Mouse (Mus musculus): Measurements from ENCODE around the gene Tmem150a. TPM values are rescaled to one million over a fixed set of nuclear protein-coding genes. Genes with fewer than 3 reads are reported as not detected.

The Tmem150a gene
- polyA plus RNA-seq, 1 experiment = 8.7 TPM

DNA sequence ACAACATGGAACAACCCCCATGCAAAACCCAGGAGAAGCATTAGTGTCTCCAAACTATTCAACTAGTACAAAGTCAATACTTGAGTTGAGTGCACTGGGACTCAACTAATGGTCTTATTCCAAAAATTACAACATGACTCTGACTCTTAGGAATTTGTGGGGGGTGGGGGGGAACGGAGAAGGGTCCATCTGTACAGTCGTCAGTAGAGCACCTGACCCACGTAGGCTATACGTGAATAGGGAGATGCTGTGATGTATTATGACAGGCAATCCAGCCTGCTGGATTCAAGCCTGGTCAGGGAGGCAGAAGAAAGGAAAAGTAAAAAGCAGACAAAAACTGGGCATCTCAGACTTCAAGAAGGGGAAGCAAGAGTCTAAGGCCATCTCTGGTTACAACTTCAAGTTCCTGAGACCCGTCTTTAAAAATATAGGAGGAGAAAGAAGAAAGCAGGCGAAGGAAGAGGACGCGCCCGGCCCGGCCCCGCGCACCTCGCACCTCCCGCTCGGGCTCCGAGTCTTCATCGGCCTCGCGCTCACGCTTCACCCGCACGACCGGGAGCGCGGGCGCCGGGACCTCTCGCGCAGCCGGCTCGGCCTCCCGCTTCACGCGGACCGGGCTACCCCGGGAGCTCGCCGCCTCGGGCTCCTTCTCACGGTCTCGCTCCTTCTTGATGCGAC is 10.7 kb upstream of the Tmem150a start:
- H3K36me3 ChIP-seq (ENCODE audit: control insufficient read depth, insufficient read depth, low read length) = no peaks in the 10 kb centered on the region; the same call in none of the 2 replicates

DNA sequence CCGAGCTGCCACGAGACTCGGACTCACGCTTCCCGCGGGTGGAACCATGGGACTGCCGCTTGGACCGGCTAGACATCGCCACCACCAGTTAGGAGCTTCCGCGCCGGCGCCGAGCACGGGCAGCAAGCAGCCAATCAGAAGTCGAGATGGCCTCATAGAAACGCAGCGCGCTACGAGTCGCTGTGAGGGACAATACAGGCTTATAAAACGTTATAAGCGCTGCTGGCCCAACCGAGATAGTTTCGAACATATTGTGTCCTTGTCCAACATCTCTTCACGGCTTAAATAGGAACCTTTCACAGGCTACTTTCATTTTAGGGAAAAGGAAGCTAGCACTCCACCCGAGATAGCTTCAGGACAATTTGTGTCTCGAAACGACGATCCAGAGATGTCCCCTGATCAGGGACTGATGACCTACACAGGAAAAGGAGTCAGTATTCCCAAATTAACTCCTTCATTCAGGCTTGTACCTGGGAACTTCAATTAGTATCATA is 10.1 kb upstream of the Tmem150a start, which contains the start of gene Usp39:
Usp39 (minus strand) TSS at position 111 of the 494 bp plus-strand sequence.
- no peaks in the 10 kb centered on the region; the same call in none of the 2 replicates for H3K36me3 ChIP-seq (ENCODE audit: control insufficient read depth, insufficient read depth, low read length)
- no peaks in the 10 kb centered on the region; the same call in 1 of the 2 replicates for H3K4me1 ChIP-seq (ENCODE audit: control insufficient read depth, insufficient read depth, low read length)
- no peaks in the 10 kb centered on the region for H3K27me3 ChIP-seq (ENCODE audit: control insufficient read depth, insufficient read depth, low read length)
- TF ChIP-seq CTCF (IDR thresholded peaks at IDR 0.05; ENCODE audit: control insufficient read depth, insufficient read depth, insufficient replicate concordance, low read depth, low read length) = no peak
- TF ChIP-seq POLR2A (IDR thresholded peaks at IDR 0.05; ENCODE audit: control insufficient read depth, low read depth, low read length) = peak; percentile 86
- H3K4me3 ChIP-seq (ENCODE audit: control insufficient read depth, low read depth, low read length) = peak within 1 kb of the TSS; percentile 96
- peak within 1 kb of the TSS; percentile 95 for H3K27ac ChIP-seq (ENCODE audit: control insufficient read depth, insufficient read depth, low read depth, low read length)

More for the DNA sequence above, 10.7 kb upstream of the Tmem150a start:
- H3K27ac ChIP-seq (ENCODE audit: control insufficient read depth, insufficient read depth, low read depth, low read length) = peak overlapping the region; percentile 95
- no peaks in the 10 kb centered on the region for H3K27me3 ChIP-seq (ENCODE audit: control insufficient read depth, insufficient read depth, low read length)
- H3K4me1 ChIP-seq (ENCODE audit: control insufficient read depth, insufficient read depth, low read length) = no peaks in the 10 kb centered on the region; the same call in 1 of the 2 replicates
- H3K4me3 ChIP-seq (ENCODE audit: control insufficient read depth, low read depth, low read length) = peak overlapping the region; percentile 96
- TF ChIP-seq POLR2A (IDR thresholded peaks at IDR 0.05; ENCODE audit: control insufficient read depth, low read depth, low read length) = no peak

GRCm38 (mm10) chr6:72345633-72346032 is 9.6 kb upstream of the Tmem150a start:
- Histone ChIP-seq H3K4me3 (ENCODE audit: control insufficient read depth, low read depth, low read length) (peak overlapping the region; percentile 58; the same call in 1 of the 2 replicates), H3K27me3 (ENCODE audit: control insufficient read depth, insufficient read depth, low read length) (no peaks in the 10 kb centered on the region), H3K36me3 (ENCODE audit: control insufficient read depth, insufficient read depth, low read length) (peaks cover under 1% of the 10 kb centered on the region), H3K27ac (ENCODE audit: control insufficient read depth, insufficient read depth, low read depth, low read length) (no peak overlapping the region; the same call in 1 of the 2 replicates), H3K4me1 (ENCODE audit: control insufficient read depth, insufficient read depth, low read length) (no peaks in the 10 kb centered on the region; the same call in 1 of the 2 replicates)
- TF ChIP-seq CTCF (IDR thresholded peaks at IDR 0.05; ENCODE audit: control insufficient read depth, insufficient read depth, insufficient replicate concordance, low read depth, low read length) (no peak), POLR2A (IDR thresholded peaks at IDR 0.05; ENCODE audit: control insufficient read depth, low read depth, low read length) (no peak)

GRCm38 (mm10) chr6:72346261-72346660 is 9.0 kb upstream of the Tmem150a start:
- H3K27ac ChIP-seq (ENCODE audit: control insufficient read depth, insufficient read depth, low read depth, low read length) = no peak overlapping the region
- TF ChIP-seq CTCF (IDR thresholded peaks at IDR 0.05; ENCODE audit: control insufficient read depth, insufficient read depth, insufficient replicate concordance, low read depth, low read length) = no peak
- TF ChIP-seq POLR2A (IDR thresholded peaks at IDR 0.05; ENCODE audit: control insufficient read depth, low read depth, low read length) = no peak
- H3K36me3 ChIP-seq (ENCODE audit: control insufficient read depth, insufficient read depth, low read length) = peaks cover 4% of the 10 kb centered on the region
- H3K27me3 ChIP-seq (ENCODE audit: control insufficient read depth, insufficient read depth, low read length) = no peaks in the 10 kb centered on the region
- no peaks in the 10 kb centered on the region; the same call in 1 of the 2 replicates for H3K4me1 ChIP-seq (ENCODE audit: control insufficient read depth, insufficient read depth, low read length)
- peak overlapping the region; percentile 54 for H3K4me3 ChIP-seq (ENCODE audit: control insufficient read depth, low read depth, low read length)

DNA sequence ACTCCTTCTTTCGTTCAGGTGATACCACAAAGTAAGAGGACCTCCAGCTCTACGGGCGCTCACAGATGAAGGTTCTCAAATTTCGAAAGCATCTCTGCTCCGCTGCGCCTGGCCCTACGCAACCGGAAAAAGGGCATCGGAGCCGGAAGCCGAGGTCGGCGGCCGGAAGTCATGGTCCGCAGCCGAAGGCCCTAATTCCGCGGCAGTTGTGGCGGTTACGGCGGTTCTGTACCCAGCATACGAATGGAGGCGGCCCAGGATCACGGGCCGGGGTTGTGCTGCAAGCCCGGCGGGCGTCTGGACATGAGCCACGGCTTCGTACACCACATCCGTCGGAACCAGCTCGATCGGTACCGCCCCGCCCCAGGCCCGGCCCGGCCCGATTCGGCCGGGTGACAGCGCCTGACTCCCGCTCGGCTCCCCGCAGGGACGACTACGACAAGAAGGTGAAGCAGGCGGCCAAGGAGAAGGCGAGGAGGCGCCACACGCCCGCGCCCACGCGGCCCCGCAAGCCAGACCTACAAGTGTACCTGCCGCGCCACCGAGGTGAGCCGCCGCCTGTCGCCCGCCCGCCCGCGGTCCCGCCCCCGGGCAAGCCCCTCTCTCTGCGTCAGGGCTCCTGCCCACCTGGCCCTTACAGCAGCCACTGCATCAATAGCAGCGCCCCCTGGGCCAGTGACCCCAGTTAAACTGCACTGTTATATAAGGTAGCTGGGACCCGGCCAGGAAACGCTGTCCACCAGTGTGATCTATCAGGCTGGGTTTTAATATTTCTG is 7.9 kb upstream of the Tmem150a start, which contains the start of gene 0610030E20Rik:
0610030E20Rik (plus strand) TSS at position 152 of the 776 bp plus-strand sequence.
- Histone ChIP-seq H3K4me1 (ENCODE audit: control insufficient read depth, insufficient read depth, low read length) (no peaks in the 10 kb centered on the region; the same call in 1 of the 2 replicates), H3K27me3 (ENCODE audit: control insufficient read depth, insufficient read depth, low read length) (no peaks in the 10 kb centered on the region), H3K36me3 (ENCODE audit: control insufficient read depth, insufficient read depth, low read length) (peaks cover 4% of the 10 kb centered on the region), H3K27ac (ENCODE audit: control insufficient read depth, insufficient read depth, low read depth, low read length) (peak within 1 kb of the TSS; percentile 94), H3K4me3 (ENCODE audit: control insufficient read depth, low read depth, low read length) (peak within 1 kb of the TSS; percentile 83)
- TF ChIP-seq CTCF (IDR thresholded peaks at IDR 0.05; ENCODE audit: control insufficient read depth, insufficient read depth, insufficient replicate concordance, low read depth, low read length) = no peak
- TF ChIP-seq POLR2A (IDR thresholded peaks at IDR 0.05; ENCODE audit: control insufficient read depth, low read depth, low read length) = peak; percentile 78

DNA sequence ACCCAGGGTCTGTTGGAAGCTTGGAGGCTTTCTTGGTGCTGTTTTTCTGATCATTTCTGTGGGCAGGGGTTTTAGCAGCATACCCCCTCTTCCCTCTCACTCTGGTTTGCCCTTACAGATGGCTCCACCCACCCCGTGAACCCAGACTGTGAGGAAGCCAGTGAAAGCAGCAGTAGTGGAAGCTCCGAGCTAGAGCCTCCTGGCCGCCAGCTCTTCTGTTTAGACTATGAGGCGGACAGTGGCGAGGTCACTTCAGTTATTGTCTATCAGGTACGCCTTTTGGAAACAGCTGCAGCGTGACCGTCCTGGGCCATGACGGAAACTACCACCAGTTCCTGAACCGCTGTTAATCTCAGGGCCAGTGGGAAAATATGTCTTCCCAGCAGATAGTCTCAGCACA is 6.8 kb upstream of the Tmem150a start:
- Histone ChIP-seq H3K27me3 (ENCODE audit: control insufficient read depth, insufficient read depth, low read length) (no peaks in the 10 kb centered on the region), H3K4me3 (ENCODE audit: control insufficient read depth, low read depth, low read length) (peak overlapping the region; percentile 83), H3K27ac (ENCODE audit: control insufficient read depth, insufficient read depth, low read depth, low read length) (no peak overlapping the region), H3K36me3 (ENCODE audit: control insufficient read depth, insufficient read depth, low read length) (peaks cover 4% of the 10 kb centered on the region), H3K4me1 (ENCODE audit: control insufficient read depth, insufficient read depth, low read length) (no peaks in the 10 kb centered on the region; the same call in 1 of the 2 replicates)
- no peak for TF ChIP-seq POLR2A (IDR thresholded peaks at IDR 0.05; ENCODE audit: control insufficient read depth, low read depth, low read length)
- no peak for TF ChIP-seq CTCF (IDR thresholded peaks at IDR 0.05; ENCODE audit: control insufficient read depth, insufficient read depth, insufficient replicate concordance, low read depth, low read length)

DNA sequence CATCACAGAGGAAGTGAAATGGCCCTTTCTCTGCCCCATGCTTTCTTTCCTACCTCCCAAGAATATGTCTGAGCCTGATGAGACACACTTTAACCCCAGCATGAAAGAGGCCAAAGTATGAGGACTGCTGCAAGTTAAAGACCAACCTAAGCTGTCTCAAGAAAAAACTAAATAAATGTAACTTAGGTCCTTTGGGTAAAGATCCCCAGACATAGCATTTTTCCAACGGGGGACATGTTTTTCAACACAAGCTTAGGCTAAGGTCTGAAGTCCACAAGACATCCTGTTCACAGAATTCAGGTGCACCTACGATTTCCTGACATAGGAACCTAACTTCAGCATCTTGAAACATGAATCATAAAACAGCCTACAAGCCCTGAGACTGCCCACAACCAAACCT is 5.0 kb upstream of the Tmem150a start:
- TF ChIP-seq CTCF (IDR thresholded peaks at IDR 0.05; ENCODE audit: control insufficient read depth, insufficient read depth, insufficient replicate concordance, low read depth, low read length) (no peak), POLR2A (IDR thresholded peaks at IDR 0.05; ENCODE audit: control insufficient read depth, low read depth, low read length) (no peak)
- Histone ChIP-seq H3K27me3 (ENCODE audit: control insufficient read depth, insufficient read depth, low read length) (no peaks in the 10 kb centered on the region), H3K4me1 (ENCODE audit: control insufficient read depth, insufficient read depth, low read length) (peaks cover 4% of the 10 kb centered on the region), H3K27ac (ENCODE audit: control insufficient read depth, insufficient read depth, low read depth, low read length) (peak overlapping the region; percentile 72; the same call in 1 of the 2 replicates), H3K36me3 (ENCODE audit: control insufficient read depth, insufficient read depth, low read length) (peaks cover 4% of the 10 kb centered on the region), H3K4me3 (ENCODE audit: control insufficient read depth, low read depth, low read length) (peak overlapping the region; percentile 74)

All from testis, adult 2 months (tissue).